Mouse (Mus musculus): Measurements from ENCODE around the gene Ercc4.

Ercc4 gene

GRCm38 (mm10) chr16:13149950-13150349 lies 40.5 kb downstream of the Ercc4 start:
- DNase-seq = no peak

GRCm38 (mm10) chr16:13150790-13151189 lies 41.3 kb downstream of the Ercc4 start:
- DNase-seq = no peak

DNA sequence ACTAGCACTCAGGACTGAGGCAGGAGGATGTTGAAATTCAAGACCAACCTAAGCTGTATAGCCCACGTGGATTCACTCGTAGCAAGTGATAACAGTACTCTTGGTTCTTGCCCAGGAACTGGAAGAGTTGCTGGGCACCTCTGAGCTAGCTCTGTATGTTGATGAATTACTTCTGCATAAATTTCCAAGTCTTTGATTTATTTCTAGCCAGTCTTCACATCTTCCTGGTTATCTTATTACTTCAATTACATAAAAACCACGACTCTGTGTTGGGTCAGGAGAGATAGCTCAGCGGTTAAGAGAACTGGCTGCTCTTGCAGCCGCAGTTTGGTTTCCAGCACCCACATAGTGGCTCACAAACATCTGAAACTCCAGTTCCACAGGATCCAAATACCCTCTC lies 43.0 kb downstream of the Ercc4 start:
- no peak for DNase-seq

DNA sequence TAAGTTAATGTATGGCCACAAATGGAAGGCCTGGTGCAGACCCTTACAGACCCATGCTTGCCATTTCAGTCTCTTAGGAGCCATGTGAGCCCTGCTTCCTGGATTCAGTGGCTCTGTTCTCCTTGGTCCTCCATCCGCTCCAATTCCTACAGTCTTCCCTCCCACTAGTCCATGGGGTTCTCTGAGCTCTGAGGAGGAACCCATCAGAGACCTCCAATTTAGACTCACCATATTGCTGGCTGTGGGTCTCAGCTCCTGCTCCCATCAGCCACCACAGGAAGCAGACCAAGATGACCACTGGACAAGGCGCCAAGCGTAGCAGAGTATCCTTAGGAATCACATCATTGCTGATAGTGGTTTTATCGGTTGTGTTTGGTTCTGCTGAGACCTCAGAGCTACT lies 43.7 kb downstream of the Ercc4 start:
- DNase-seq = no peak

DNA sequence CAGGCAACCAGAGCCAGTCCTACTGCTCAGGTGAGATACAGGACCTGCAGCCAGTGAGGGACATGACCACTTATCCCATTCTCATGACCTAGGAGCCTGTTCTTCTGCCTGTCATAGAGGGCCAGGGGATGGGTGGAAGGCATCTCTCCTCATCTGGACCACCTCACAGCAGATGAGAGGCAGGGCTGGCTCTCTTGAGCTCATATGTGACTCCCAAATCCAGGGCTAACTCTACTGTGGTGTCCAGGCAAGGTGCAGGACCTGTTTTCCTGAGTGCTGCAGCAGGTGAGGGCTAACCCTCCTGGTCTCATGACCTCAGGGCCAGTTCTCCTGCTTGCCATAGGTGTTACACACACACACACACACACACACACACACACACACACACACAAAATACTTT lies 44.9 kb downstream of the Ercc4 start:
- no peak for DNase-seq

- no peak for DNase-seq
Observed at GRCm38 (mm10) chr16:13157314-13157713, 47.8 kb downstream of the Ercc4 start.

DNA sequence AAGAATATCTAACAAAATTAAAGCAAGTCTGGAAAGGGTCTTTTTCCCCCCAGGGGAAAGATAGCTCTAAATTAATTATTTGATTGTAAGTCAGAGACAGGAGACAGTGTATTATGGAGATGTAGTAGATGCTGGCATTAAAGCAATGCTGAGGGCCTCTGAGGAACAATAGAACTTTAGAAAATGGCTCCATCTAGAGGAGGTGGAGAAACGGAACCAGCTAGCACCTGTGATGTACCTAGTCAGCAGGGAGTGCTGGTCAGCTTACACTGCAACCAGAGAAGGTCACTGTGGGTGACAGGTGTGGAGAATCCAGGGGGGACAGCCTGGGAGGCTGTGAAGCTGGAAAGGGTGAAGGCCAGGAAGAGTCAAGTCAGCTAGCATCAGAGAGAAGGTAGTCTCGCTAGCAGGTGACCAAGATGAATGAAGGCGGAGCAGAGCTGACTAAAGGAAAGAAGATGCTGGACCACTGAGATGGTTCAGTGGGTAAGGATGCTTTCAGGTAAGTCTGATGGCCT lies 48.7 kb downstream of the Ercc4 start:
- no peak for DNase-seq

DNA sequence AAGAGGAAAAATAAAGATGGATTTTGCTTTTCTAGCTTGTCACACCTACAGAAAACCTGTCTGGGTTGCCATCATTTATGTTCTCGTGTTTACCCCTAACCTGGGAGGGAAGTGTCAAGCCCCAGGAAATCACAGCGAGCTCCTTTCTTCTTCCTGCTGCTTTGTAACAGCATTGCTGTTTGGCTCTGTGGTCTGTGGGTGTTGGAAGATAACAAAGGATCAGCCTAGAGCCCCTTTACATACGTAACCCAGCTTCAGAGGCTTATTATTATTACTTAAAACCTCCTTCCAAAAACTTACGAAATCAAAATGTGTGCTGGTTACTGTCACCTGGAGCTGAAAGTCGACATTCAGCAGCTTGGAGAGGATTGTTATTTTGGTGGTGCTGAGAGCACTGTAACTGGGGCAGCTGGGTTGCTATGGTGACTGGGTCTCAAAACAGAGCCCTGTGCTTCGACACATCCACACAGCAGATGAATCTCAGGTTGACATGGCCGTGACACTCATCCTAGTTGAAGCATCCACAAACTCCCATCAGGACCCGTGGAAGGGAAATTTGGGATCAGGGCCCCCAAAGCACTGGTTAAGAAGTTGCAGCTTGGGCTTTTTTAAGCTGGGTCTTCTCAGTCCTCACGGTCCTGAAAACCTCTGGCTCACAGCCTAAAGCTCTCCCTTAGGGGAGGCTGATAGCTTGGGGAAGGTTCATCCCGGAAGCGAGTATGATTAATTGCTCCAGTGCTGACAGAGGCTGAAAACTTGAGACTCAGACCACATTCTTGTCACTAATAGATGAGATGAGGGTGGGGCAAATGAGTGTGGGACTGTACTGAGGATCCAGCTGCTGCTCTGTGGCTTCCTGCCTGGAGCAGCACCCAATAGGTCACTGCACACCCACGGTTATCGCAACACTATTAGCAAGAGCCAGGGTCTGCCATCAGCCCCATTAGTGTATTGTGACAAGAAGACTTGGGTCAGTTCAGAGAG lies 49.7 kb downstream of the Ercc4 start:
- peak; percentile 38 for DNase-seq

GRCm38 (mm10) chr16:13159927-13160644 lies 50.6 kb downstream of the Ercc4 start:
- DNase-seq = peak; percentile 93

DNA sequence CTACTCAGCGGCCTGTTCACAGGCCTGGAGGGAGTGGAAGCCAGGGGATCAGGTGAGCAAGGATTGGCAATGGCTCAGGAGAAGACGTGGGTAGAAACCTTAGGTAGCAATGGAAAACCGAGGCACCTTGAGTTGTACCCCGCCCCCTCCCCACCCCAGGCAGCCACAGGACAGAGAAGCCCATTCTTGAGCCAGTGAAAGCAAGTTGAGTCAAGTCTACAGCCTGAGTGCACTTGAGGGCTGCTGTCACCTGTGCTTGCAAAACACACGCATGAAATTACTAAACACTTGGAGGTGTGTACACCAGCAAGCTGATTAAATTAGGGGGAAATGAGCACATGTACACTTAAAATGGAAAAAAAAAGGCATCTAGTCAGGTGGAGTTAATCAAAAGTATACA lies 52.0 kb downstream of the Ercc4 start:
- no peak for DNase-seq

DNA sequence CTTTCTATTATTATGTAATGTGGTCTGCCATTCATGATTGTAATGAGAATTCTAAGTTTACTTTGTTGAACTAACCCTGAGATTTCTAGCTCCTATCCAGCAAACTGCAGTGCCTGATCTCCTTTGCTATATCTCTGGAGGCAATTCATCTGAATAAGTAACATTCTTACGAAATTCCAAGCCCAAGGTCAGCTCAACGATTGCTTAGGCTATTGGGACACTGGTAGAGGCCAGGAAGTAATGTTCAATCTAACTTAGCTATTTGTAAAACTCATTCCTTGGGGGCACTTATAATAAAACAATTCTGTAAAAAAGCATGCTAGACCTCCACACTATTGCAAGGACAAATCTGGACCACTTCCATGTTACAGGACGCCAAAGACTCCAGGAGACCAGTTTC lies 58.2 kb downstream of the Ercc4 start:
- no peak for DNase-seq

DNA sequence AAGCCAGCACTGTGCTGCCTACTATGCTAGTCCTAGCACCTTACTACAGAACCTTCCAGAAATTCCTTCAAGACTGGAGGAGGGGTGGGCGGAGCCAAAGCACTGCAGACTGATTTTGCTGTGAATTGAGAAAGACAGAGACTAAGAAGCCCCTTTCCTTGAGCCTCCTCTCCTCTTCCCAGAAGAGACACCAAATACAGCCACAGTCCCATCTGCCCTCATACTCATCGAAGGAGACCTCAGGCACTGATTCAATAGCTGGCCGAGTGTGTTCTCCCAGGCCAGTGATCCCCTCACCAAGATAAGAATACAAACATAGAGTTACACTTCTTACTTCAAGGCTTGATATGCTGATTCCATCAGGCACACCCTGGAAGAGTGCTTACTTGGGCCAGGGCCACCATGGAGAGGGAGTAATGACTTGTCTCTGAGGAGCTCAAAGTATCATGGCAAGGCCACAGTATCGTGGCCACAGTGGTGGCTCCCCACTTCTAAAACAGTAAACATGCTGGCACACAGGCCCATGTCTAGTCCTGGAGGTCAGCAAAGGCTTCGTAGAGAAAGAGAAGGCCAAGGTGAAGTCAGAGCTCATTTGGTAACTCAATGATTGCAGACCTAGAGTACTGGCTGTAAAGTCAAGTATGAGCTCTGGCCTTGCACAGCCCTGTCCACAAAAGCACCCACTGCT lies 63.7 kb downstream of the Ercc4 start:
- DNase-seq = no peak

GRCm38 (mm10) chr16:13182526-13182925 lies 73.0 kb downstream of the Ercc4 start:
- no peak for DNase-seq

DNA sequence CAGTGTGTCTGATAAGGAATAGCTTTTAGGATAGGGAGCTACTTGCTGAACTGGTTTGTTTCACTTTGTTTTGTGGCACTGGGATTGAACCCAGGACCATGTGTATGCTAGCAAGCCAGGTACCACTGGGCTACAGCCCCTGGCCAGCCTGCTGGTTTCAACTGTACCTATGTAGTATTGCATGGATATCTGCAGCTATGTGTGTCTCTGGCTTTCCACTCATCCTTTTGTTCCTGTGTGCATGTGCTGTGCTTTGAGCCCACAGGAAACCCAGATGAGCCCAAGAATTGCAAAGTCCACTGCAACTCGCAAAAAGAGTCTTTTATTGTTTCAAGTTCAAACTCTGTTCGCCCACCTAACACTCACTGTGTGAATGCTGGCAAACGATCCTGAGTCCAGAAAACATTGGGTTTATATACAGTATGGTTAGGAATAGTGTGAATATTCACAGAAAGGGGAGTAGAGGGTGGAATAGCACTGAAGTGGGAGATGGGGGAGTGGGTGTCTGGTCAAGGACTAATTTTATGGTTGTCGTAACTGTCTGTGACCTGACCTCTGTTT lies 73.8 kb downstream of the Ercc4 start:
- DNase-seq = no peak

DNA sequence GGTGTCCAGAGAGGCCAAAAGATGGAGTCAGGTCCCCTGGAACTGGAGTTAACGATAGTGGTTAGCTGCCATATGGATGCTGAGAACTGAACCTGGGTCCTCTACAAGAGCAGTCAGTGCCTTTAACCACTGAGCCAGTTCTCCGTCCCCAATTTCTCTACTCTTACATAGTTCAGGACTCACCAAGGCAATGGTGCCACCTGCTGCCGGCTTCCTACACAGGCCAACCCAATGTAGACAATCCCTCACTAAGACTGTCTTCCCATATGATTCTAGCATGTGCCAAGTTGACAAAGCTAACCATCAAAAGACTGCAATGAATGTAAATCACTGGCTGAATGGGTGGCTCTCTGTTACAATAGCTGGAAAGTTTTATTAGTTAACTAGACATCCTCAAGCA lies 74.9 kb downstream of the Ercc4 start:
- no peak for DNase-seq

- peak; percentile 39 for DNase-seq
Observed at GRCm38 (mm10) chr16:13189430-13190107, 80.1 kb downstream of the Ercc4 start.

DNA sequence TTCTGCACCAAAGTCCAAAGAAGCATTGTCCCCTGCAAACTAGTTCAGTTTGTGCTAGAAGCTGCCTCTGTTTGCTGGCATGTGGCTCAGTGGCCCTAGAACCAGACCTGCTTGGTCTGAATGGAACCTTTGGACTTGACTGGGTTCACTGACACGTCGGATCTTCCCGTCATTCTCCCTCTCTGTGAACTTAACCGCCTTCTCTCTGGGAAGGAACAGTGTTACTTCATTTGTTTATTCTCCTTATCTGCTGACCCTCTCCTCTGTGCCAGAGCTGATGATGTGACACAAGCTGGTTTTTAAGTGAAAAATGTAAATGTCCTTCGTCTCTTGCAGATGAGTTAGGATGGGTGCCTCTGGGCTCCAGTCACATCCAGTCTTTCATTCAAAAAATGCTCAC lies 81.0 kb downstream of the Ercc4 start:
- DNase-seq = peak; percentile 45

- DNase-seq = peak; percentile 4
Observed at GRCm38 (mm10) chr16:13191166-13191565, 81.7 kb downstream of the Ercc4 start.

- DNase-seq = no peak
Observed at GRCm38 (mm10) chr16:13193663-13194071, 84.2 kb downstream of the Ercc4 start.

DNA sequence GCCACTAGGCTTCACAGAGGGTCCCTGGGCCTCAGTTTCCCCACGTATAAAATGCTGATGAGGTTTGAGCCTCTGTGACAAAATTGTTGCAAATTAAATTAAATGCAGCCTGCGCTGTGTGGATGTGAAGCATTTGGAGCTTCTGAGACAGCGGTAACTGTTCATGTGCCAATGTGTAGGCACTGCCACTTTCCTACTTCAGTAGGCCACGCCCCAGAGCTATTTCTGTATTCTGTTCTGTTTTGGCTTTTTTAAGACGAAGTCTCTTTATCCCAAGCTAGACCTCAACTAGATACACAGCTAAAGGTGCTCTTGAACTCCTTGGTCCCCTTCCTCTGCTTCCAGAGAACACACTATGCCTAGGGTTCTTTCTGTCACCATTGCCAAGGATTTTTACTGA lies 85.4 kb downstream of the Ercc4 start:
- DNase-seq = no peak

DNA sequence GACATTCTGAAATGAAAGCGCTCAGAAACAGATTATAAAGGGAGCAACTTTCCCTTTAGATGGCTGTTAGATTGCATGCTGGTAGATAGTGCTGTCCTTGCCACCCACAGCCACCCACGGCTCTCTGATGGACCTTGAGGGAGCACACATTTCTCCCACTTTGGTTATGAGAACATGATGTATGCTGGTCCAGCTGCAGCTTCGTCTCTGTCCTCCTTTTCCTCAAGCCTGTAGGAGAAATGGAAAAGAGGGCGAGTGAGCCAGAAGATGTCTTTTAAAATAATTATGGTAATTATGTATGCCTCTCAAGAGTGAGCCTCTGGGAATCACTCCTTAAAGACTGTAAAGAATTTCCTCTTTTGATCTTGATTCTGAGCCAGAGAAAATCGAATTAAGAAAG lies 87.1 kb downstream of the Ercc4 start:
- DNase-seq = no peak

DNA sequence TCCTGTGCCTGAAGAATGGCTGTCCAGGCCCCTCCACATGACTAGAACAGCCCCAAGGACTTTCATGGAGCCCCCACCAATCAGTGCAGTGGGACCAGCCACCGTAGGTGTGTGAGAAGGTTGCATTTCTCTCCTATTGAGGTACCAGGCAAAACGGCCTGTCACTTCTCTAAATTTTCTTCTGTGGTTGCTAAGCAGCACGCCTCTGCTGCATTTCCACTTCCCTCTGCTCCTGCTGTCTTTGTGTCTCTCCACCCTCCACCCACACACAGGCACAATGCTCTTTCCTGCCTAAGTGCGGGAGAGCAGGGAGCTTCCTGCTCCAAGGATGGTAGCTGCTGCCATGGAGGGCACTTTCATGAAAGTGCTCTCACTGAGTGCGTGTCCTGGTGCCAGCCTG lies 87.8 kb downstream of the Ercc4 start:
- no peak for DNase-seq

Measured in kidney, adult 18-20 months (tissue).